Mouse (Mus musculus) midbrain, embryonic 11.5 days (tissue): ENCODE measurements at regions not wholly inside any gene's neighbourhood (a gene's known extent, or its start where the extent isn't known, plus 50 kb on each side); places are given as distances from the start of the nearest gene placed in this dataset.
"Not testable (repeated sequence)": the region's sequence is repeated elsewhere in the genome, so short reads cannot be mapped to it uniquely, and the experiment has no call there.

Experiments used
- ATAC-seq: fragments of 200-750 bp; cut with Nextera tagmentation; 2 replicates; pipeline ENCODE4 v1.8.0; 2017; ENCODE audit warnings: moderate TSS enrichment, moderate library complexity; ENCODE audit not compliant: low FRiP score
- DNase-seq: peaks from one replicate; pipeline ENCODE4 v3.0.0; 2015; ENCODE audit warnings: low spot score; ENCODE audit errors: missing footprints
- H3K27ac ChIP-seq: fragments of 300-500 bp; sonication (generic); 2 replicates; pipeline ENCODE4 v1.5.1; 2014; ENCODE audit warnings: low read depth, low read length
- H3K27me3 ChIP-seq: fragments of 300-500 bp; sonication (generic); 2 replicates; pipeline ENCODE4 v1.6.1; 2014; ENCODE audit warnings: mild to moderate bottlenecking, low read length, moderate library complexity, mixed read lengths; ENCODE audit not compliant: control insufficient read depth, insufficient read depth
- H3K36me3 ChIP-seq: fragments of 300-500 bp; sonication (generic); 2 replicates; pipeline ENCODE4 v1.6.1; 2014; ENCODE audit warnings: mild to moderate bottlenecking, low read length, moderate library complexity, mixed read lengths; ENCODE audit not compliant: control insufficient read depth, insufficient read depth
- H3K4me1 ChIP-seq: fragments of 300-500 bp; sonication (generic); 2 replicates; pipeline ENCODE4 v1.6.1; 2014; ENCODE audit warnings: low read length; ENCODE audit not compliant: control insufficient read depth, insufficient read depth
- H3K4me2 ChIP-seq: fragments of 300-500 bp; sonication (generic); 2 replicates; pipeline ENCODE4 v1.6.1; 2014; ENCODE audit warnings: mild to moderate bottlenecking, moderate library complexity
- H3K4me3 ChIP-seq: fragments of 300-500 bp; sonication (generic); 2 replicates; pipeline ENCODE4 v1.5.1; 2014; ENCODE audit warnings: low read depth, low read length
- H3K9ac ChIP-seq: fragments of 300-500 bp; sonication (generic); 2 replicates; pipeline ENCODE4 v1.6.1; 2014; ENCODE audit warnings: low read length
- H3K9me3 ChIP-seq: fragments of 300-500 bp; sonication (generic); 2 replicates; pipeline ENCODE4 v1.6.1; 2016; ENCODE audit warnings: low read length; ENCODE audit not compliant: control insufficient read depth
- WGBS: fragments of 180-500 bp; shearing (Covaris S2); extraction: QIAGEN DNeasy Blood & Tissue Kit; methylation state at CpG from one replicate; pipeline ENCODE4 v1.1.7; 2014; 5-methylcytosine and 5-hydroxymethylcytosine counted together

DNA sequence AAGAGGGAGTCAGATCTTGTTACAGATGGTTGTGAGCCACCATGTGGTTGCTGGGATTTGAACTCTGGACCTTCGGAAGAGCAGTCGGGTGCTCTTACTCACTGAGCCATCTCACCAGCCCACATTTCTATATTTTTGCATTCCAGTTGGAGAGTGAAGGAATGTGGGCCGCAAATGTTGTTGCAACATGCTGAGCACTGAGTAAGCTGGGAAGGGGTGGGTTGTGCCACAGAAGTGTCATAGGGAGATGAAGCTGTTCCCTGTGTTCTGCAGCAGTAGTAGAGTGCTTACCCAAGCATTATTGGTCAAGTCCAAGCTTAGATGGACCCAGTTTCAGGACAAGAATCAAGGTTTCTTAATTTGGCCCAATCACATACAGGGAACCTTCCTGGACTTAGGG is 169.1 kb upstream of the Cdkn3 start:
- Histone ChIP-seq H3K9ac (no peak overlapping the region), H3K36me3 (no peaks in the 10 kb centered on the region), H3K27ac (no peak overlapping the region), H3K4me1 (no peaks in the 10 kb centered on the region), H3K9me3 (no peaks in the 10 kb centered on the region), H3K4me3 (no peak overlapping the region), H3K27me3 (no peaks in the 10 kb centered on the region), H3K4me2 (no peak overlapping the region)
- DNase-seq, result no peak
- WGBS, result 97% methylated on average over 3 of the region's 3 CpGs
- ATAC-seq, result no peak

DNA sequence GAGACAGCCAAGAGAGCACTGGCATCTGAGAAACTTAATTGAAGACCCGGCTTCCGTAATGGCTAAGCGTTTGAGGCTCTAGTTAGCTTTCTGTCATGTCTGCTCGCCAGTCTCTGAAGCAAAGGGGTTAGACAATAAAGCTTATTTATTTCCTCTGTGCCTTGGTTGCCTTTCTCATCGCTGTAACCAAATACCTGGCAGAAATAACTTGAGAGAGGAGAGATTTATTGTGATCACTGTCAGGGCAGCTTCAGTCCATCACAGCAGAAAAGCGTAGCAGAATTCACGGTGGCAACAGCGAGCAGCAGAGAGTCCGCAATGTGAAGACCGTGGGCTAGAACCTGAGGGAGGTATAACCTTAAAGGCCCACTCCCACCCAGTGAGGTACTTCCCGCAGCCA is 174.2 kb upstream of the Cdkn3 start:
- Histone ChIP-seq H3K27me3 (no peaks in the 10 kb centered on the region), H3K4me1 (no peaks in the 10 kb centered on the region), H3K36me3 (no peaks in the 10 kb centered on the region), H3K27ac (no peak overlapping the region), H3K9me3 (no peaks in the 10 kb centered on the region), H3K4me3 (no peak overlapping the region), H3K4me2 (no peak overlapping the region), H3K9ac (no peak overlapping the region)
- ATAC-seq (no peak), DNase-seq (no peak)
- 89% methylated on average over 11 of the region's 11 CpGs for WGBS

DNA sequence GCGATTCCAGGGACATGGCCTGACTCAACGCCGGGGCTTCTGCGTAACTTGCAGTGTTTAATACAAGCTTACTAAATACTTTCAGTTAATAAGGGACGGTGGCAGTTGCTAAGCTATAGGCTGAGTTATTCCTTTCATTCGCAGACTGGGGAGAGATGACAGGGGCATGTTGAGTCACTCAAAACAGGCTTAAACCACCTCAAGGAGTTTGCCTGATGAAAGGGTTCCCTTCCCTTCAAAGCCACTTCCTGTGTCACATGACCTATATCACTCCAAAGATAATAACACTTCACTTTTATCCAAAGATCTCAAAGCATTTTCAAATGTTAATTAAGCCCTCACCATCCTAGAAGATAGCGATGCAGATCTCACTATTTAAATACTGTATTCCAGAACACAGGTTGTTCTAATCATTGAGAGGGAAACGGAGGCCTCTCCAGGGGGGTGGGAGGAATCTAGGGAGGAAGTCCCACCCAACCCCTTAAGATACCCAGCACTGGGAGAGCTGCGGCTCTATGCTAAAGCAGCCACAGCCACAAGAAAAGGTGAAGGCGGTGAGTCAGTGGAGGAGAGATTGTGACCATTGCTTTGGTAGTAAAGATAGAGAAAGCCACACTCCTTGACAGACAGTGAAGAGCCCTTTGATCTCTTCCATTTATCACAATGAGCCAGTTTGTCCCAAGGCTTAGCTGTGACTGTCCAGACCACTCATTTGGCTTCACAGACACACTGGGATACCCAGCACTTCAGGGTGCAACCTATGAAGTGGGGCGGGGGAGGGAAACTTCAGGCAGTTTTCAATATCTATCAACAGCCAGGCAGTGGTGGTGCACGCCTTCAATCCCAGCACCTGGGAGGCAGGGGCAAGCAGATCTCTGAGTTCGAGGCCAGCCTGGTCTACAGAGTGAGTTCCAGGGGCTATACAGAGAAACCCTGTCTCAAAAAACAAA is 182.0 kb upstream of the Cdkn3 start:
- H3K4me2 ChIP-seq, result no peak overlapping the region
- no peak overlapping the region for H3K27ac ChIP-seq
- no peaks in the 10 kb centered on the region for H3K4me1 ChIP-seq
- H3K9ac ChIP-seq, result no peak overlapping the region
- no peaks in the 10 kb centered on the region for H3K9me3 ChIP-seq
- WGBS, result 61% methylated on average over 13 of the region's 13 CpGs
- no peak overlapping the region for H3K4me3 ChIP-seq
- H3K36me3 ChIP-seq, result no peaks in the 10 kb centered on the region
- ATAC-seq (0 out of 2 replicates have a peak, but pooled peaks have one; percentile 19), DNase-seq (no peak)
- H3K27me3 ChIP-seq, result no peaks in the 10 kb centered on the region

GRCm38 (mm10) chr14:46575889-46576288 is 184.5 kb upstream of the Cdkn3 start:
- ATAC-seq, result no peak
- no peak overlapping the region for H3K27ac ChIP-seq
- DNase-seq, result no peak
- WGBS, result 60% methylated on average over 4 of the region's 4 CpGs
- H3K27me3 ChIP-seq, result no peaks in the 10 kb centered on the region
- no peaks in the 10 kb centered on the region for H3K9me3 ChIP-seq
- no peak overlapping the region for H3K9ac ChIP-seq
- H3K36me3 ChIP-seq, result no peaks in the 10 kb centered on the region
- H3K4me3 ChIP-seq, result no peak overlapping the region
- H3K4me2 ChIP-seq, result no peak overlapping the region
- no peaks in the 10 kb centered on the region for H3K4me1 ChIP-seq

DNA sequence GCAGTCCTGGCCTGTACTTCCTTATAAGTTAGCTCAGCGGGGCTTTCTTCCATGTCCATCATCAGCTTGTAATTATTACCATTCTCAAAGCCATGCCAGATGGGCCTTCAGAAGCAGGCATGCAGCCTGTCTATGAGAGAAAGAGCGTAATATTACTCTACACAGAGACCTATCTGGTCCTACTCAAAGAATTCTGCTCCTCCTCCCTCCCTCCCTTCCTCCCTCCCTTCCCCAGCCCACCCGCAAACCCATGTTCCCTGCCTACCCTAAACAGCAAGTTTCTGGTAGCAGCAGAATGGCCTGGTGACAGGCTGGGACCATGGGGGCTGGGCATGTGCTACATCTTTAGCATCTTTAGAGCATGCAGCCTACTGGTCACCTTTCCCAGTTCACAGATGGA is 184.9 kb upstream of the Cdkn3 start:
- H3K9ac ChIP-seq, result no peak overlapping the region
- no peak overlapping the region for H3K27ac ChIP-seq
- no peaks in the 10 kb centered on the region for H3K27me3 ChIP-seq
- H3K4me1 ChIP-seq, result no peaks in the 10 kb centered on the region
- ATAC-seq (no peak), DNase-seq (no peak)
- H3K9me3 ChIP-seq, result no peaks in the 10 kb centered on the region
- WGBS, result 82% methylated on average over 3 of the region's 3 CpGs
- H3K36me3 ChIP-seq, result no peaks in the 10 kb centered on the region
- no peak overlapping the region for H3K4me2 ChIP-seq
- H3K4me3 ChIP-seq, result no peak overlapping the region

GRCm38 (mm10) chr14:46573401-46573800 is 182.9 kb upstream of the Bmp4 start:
- Histone ChIP-seq H3K4me1 (no peaks in the 10 kb centered on the region), H3K4me2 (no peak overlapping the region), H3K9ac (no peak overlapping the region), H3K4me3 (no peak overlapping the region), H3K27ac (no peak overlapping the region), H3K36me3 (no peaks in the 10 kb centered on the region), H3K9me3 (no peaks in the 10 kb centered on the region), H3K27me3 (no peaks in the 10 kb centered on the region)
- DNase-seq, result no peak
- no peak for ATAC-seq
- WGBS, result 75% methylated on average over 6 of the region's 6 CpGs

- ATAC-seq, H3K4me2 ChIP-seq, H3K27me3 ChIP-seq, H3K36me3 ChIP-seq, H3K9me3 ChIP-seq, H3K4me3 ChIP-seq, DNase-seq, H3K9ac ChIP-seq, H3K27ac ChIP-seq, H3K4me1 ChIP-seq: not testable (repeated sequence)
- 86% methylated on average over 2 of the region's 2 CpGs for WGBS
These were observed 182.5 kb upstream of the Bmp4 start for GRCm38 (mm10) chr14:46572972-46573371.

- ATAC-seq (no peak; the same call in 1 of the 2 replicates), DNase-seq (no peak)
- H3K27me3 ChIP-seq, result no peaks in the 10 kb centered on the region
- no peaks in the 10 kb centered on the region for H3K9me3 ChIP-seq
- H3K27ac ChIP-seq, result no peak overlapping the region
- H3K9ac ChIP-seq, result no peak overlapping the region
- WGBS, result 31% methylated on average over 1 of the region's 1 CpGs
- no peak overlapping the region for H3K4me2 ChIP-seq
- no peaks in the 10 kb centered on the region for H3K36me3 ChIP-seq
- H3K4me1 ChIP-seq, result no peaks in the 10 kb centered on the region
- no peak overlapping the region for H3K4me3 ChIP-seq
These were observed 181.4 kb upstream of the Bmp4 start for GRCm38 (mm10) chr14:46571841-46572240.

- ATAC-seq, result no peak
- WGBS, result 81% methylated on average over 8 of the region's 8 CpGs
- Histone ChIP-seq H3K27me3 (no peaks in the 10 kb centered on the region), H3K4me2 (no peak overlapping the region), H3K4me1 (no peaks in the 10 kb centered on the region), H3K27ac (no peak overlapping the region), H3K9ac (no peak overlapping the region), H3K4me3 (no peak overlapping the region), H3K36me3 (no peaks in the 10 kb centered on the region), H3K9me3 (no peaks in the 10 kb centered on the region)
- DNase-seq, result no peak
These were observed 178.8 kb upstream of the Bmp4 start for GRCm38 (mm10) chr14:46569273-46569672.
